Mouse (Mus musculus) hindbrain, postnatal 0 days (tissue): ENCODE results near the gene Dgkd. TPM values are rescaled to one million over a fixed set of nuclear protein-coding genes. Genes with fewer than 3 reads are reported as not detected.

Experiments used
- ATAC-seq: fragments of 200-750 bp; cut with Nextera tagmentation; 2 replicates; pipeline ENCODE4 v1.8.0; 2017; ENCODE audit warnings: mild to moderate bottlenecking, moderate TSS enrichment, moderate library complexity
- DNase-seq: peaks from one replicate; pipeline ENCODE4 v3.0.0-alpha.2; 2015; ENCODE audit warnings: low spot score
- H3K27ac ChIP-seq: fragments of 300-500 bp; sonication (generic); 2 replicates; pipeline ENCODE4 v1.5.1; 2014; ENCODE audit warnings: mild to moderate bottlenecking
- H3K27me3 ChIP-seq: fragments of 300-500 bp; sonication (generic); 2 replicates; pipeline ENCODE4 v1.6.1; 2014; ENCODE audit warnings: low read length, mixed read lengths; ENCODE audit not compliant: insufficient read depth
- H3K36me3 ChIP-seq: fragments of 300-500 bp; sonication (generic); 2 replicates; pipeline ENCODE4 v1.6.1; 2014; ENCODE audit warnings: low read length, mixed read lengths; ENCODE audit not compliant: insufficient read depth
- H3K4me1 ChIP-seq: fragments of 300-500 bp; sonication (generic); 2 replicates; pipeline ENCODE4 v1.6.1; 2014; ENCODE audit warnings: antibody characterized with exemption, low read length, mixed read lengths; ENCODE audit not compliant: insufficient read depth
- H3K4me2 ChIP-seq: fragments of 300-500 bp; sonication (generic); 2 replicates; pipeline ENCODE4 v1.6.1; 2014; ENCODE audit warnings: low read depth, mild to moderate bottlenecking, low read length, moderate library complexity, mixed read lengths
- H3K4me3 ChIP-seq: fragments of 300-500 bp; sonication (generic); 2 replicates; pipeline ENCODE4 v1.5.1; 2014; ENCODE audit warnings: low read length
- H3K9ac ChIP-seq: fragments of 300-500 bp; sonication (generic); replicated peaks from 2 replicates; pipeline ENCODE4 v1.6.1; 2014; ENCODE audit warnings: mild to moderate bottlenecking, low read length, moderate library complexity, mixed read lengths
- H3K9me3 ChIP-seq: fragments of 300-500 bp; sonication (generic); 2 replicates; pipeline ENCODE4 v1.6.1; 2016; ENCODE audit warnings: low read length, mixed read lengths
- CTCF ChIP-seq: IDR thresholded peaks from 2 replicates; pipeline ENCODE4 v1.5.1; 2016; ENCODE audit warnings: antibody characterized with exemption, control low read depth, low read depth
- WGBS: fragments of 180-500 bp; shearing (Covaris S2); extraction: QIAGEN DNeasy Blood & Tissue Kit; methylation state at CpG from one replicate; pipeline ENCODE4 v1.1.7; 2014; 5-methylcytosine and 5-hydroxymethylcytosine counted together
- polyA plus RNA-seq: library from polyadenylated mRNA; unstranded; fragments of >200 nt; fragmentation: Nextera tagmentation; extraction: Ambion mirVana; gene quantifications from 2 replicates; pipeline ENCODE4 v1.2.1, GENCODE M21; 2015
- total RNA-seq: library from RNA; depleted of rRNA; stranded (reverse); fragments of >200 nt; gene quantifications from 2 replicates; pipeline ENCODE4 v1.2.3, GENCODE M21; 2014; rRNA removed

Dgkd gene
- total and polyA plus RNA-seq, 2 experiments from 2014 or later: 33.5 to 78.0 TPM

- Histone ChIP-seq H3K4me1 (no peaks in the 10 kb centered on the region), H3K36me3 (peaks cover 51% of the 10 kb centered on the region), H3K9ac (no peak overlapping the region), H3K27me3 (no peaks in the 10 kb centered on the region), H3K9me3 (no peaks in the 10 kb centered on the region), H3K4me2 (no peak overlapping the region), H3K27ac (no peak overlapping the region), H3K4me3 (no peak overlapping the region)
- no peak for ATAC-seq
- DNase-seq: no peak
- WGBS: 31% methylated on average over 4 of the region's 4 CpGs
- TF ChIP-seq CTCF: no peak
Measured at GRCm38 (mm10) chr1:87959998-87960431, 106.9 kb downstream of the Dgkd start.

- no peak overlapping the region for H3K9ac ChIP-seq
- H3K4me2 ChIP-seq: no peak overlapping the region
- H3K36me3 ChIP-seq: peaks cover 46% of the 10 kb centered on the region; the same call in 1 of the 2 replicates
- no peak for TF ChIP-seq CTCF
- H3K4me1 ChIP-seq: no peaks in the 10 kb centered on the region
- H3K27me3 ChIP-seq: no peaks in the 10 kb centered on the region
- H3K27ac ChIP-seq: no peak overlapping the region
- ATAC-seq: no peak
- H3K4me3 ChIP-seq: no peak overlapping the region
- no peaks in the 10 kb centered on the region for H3K9me3 ChIP-seq
- no peak for DNase-seq
- 94% methylated on average over 4 of the region's 4 CpGs for WGBS
Measured at GRCm38 (mm10) chr1:87960752-87961151, 107.7 kb downstream of the Dgkd start.

GRCm38 (mm10) chr1:87961459-87962167 is 108.5 kb downstream of the Dgkd start:
- H3K9ac ChIP-seq: no peak overlapping the region
- ATAC-seq (no peak), DNase-seq (no peak)
- H3K36me3 ChIP-seq: peaks cover 45% of the 10 kb centered on the region; the same call in 1 of the 2 replicates
- no peak overlapping the region for H3K4me3 ChIP-seq
- no peak overlapping the region for H3K27ac ChIP-seq
- H3K27me3 ChIP-seq: no peaks in the 10 kb centered on the region
- no peak for TF ChIP-seq CTCF
- WGBS: 76% methylated on average over 2 of the region's 2 CpGs
- no peaks in the 10 kb centered on the region for H3K9me3 ChIP-seq
- no peak overlapping the region for H3K4me2 ChIP-seq
- H3K4me1 ChIP-seq: no peaks in the 10 kb centered on the region

GRCm38 (mm10) chr1:87970381-87970780 is 117.3 kb downstream of the Dgkd start:
- ATAC-seq (no peak), DNase-seq (no peak)
- H3K9ac ChIP-seq: no peak overlapping the region
- H3K4me1 ChIP-seq: no peaks in the 10 kb centered on the region
- H3K27me3 ChIP-seq: no peaks in the 10 kb centered on the region
- TF ChIP-seq CTCF: no peak
- H3K36me3 ChIP-seq: peaks cover 47% of the 10 kb centered on the region
- WGBS: 84% methylated on average over 4 of the region's 4 CpGs
- H3K27ac ChIP-seq: no peak overlapping the region
- H3K4me3 ChIP-seq: no peak overlapping the region
- H3K9me3 ChIP-seq: no peaks in the 10 kb centered on the region
- no peak overlapping the region for H3K4me2 ChIP-seq

- no peak for DNase-seq
- no peaks in the 10 kb centered on the region for H3K27me3 ChIP-seq
- H3K36me3 ChIP-seq: peaks cover 55% of the 10 kb centered on the region
- 46% methylated on average over 4 of the region's 4 CpGs for WGBS
- no peak overlapping the region for H3K9ac ChIP-seq
- no peak for TF ChIP-seq CTCF
- no peak overlapping the region for H3K4me2 ChIP-seq
- ATAC-seq: no peak
- H3K9me3 ChIP-seq: no peaks in the 10 kb centered on the region
- H3K4me3 ChIP-seq: no peak overlapping the region
- H3K4me1 ChIP-seq: no peaks in the 10 kb centered on the region
- H3K27ac ChIP-seq: no peak overlapping the region
Measured at GRCm38 (mm10) chr1:87982291-87982690, 129.2 kb downstream of the Dgkd start.

- no peaks in the 10 kb centered on the region for H3K9me3 ChIP-seq
- H3K4me2 ChIP-seq: no peak overlapping the region
- H3K4me3 ChIP-seq: no peak overlapping the region
- H3K27me3 ChIP-seq: no peaks in the 10 kb centered on the region
- no peak for DNase-seq
- no peak for ATAC-seq
- no peak for TF ChIP-seq CTCF
- 97% methylated on average over 2 of the region's 2 CpGs for WGBS
- no peak overlapping the region for H3K9ac ChIP-seq
- H3K27ac ChIP-seq: no peak overlapping the region
- H3K36me3 ChIP-seq: peaks cover 56% of the 10 kb centered on the region
- H3K4me1 ChIP-seq: no peaks in the 10 kb centered on the region
Measured at GRCm38 (mm10) chr1:87992716-87993115, 139.6 kb downstream of the Dgkd start.

Other genes with a start within 250 kb of the Dgkd start
- 7.4 and 20.1 TPM in 2 replicates for gene Inpp5d, start 233.0 kb upstream of the Dgkd start, total RNA-seq
- 2.1 and 2.3 TPM in 2 replicates for gene Inpp5d, start 233.0 kb upstream of the Dgkd start, polyA plus RNA-seq
- gene Atg16l1, start 97.4 kb upstream of the Dgkd start, total RNA-seq: 64.2 and 72.9 TPM in 2 replicates
- gene Atg16l1, start 97.4 kb upstream of the Dgkd start, polyA plus RNA-seq: 54.2 and 58.5 TPM in 2 replicates
- 0.11 and 1.4 TPM in 2 replicates for gene Sag, start 49.6 kb upstream of the Dgkd start, total RNA-seq
- gene Sag, start 49.6 kb upstream of the Dgkd start, polyA plus RNA-seq: 1.3 and 1.4 TPM in 2 replicates
- 12.0 and 18.2 TPM in 2 replicates for gene Usp40, start 155.3 kb downstream of the Dgkd start, total RNA-seq
- 9.2 and 11.5 TPM in 2 replicates for gene Usp40, start 155.3 kb downstream of the Dgkd start, polyA plus RNA-seq
- not detected in 2 replicates for gene Ugt1a10, start 202.1 kb downstream of the Dgkd start, total RNA-seq
- not detected in 2 replicates for gene Ugt1a10, start 202.1 kb downstream of the Dgkd start, polyA plus RNA-seq
- gene Ugt1a9, start 217.5 kb downstream of the Dgkd start, total RNA-seq: not detected in 2 replicates
- gene Ugt1a9, start 217.5 kb downstream of the Dgkd start, polyA plus RNA-seq: not detected in 2 replicates
- gene Ugt1a8, start 234.5 kb downstream of the Dgkd start, total RNA-seq: not detected in 2 replicates
- not detected in 2 replicates for gene Ugt1a8, start 234.5 kb downstream of the Dgkd start, polyA plus RNA-seq
- 1.0 and 1.3 TPM in 2 replicates for gene Ugt1a7c, start 241.8 kb downstream of the Dgkd start, total RNA-seq
- gene Ugt1a7c, start 241.8 kb downstream of the Dgkd start, polyA plus RNA-seq: 1.3 and 2.1 TPM in 2 replicates
- gene Ugt1a6b, start 250.0 kb downstream of the Dgkd start, total RNA-seq: 0.32 and 3.0 TPM in 2 replicates
- gene Ugt1a6b, start 250.0 kb downstream of the Dgkd start, polyA plus RNA-seq: 3.4 and 3.8 TPM in 2 replicates